Mouse (Mus musculus) Muller cell, postnatal 12 days (primary cell): ENCODE measurements around the gene Ankrd65.
"Not testable (repeated sequence)": the region's sequence is repeated elsewhere in the genome, so short reads cannot be mapped to it uniquely, and the experiment has no call there.

Experiments
- DNase-seq: peaks from one replicate; pipeline ENCODE4 v3.0.0-alpha.2; 2015; ENCODE audit errors: inconsistent ontology term

Ankrd65 gene

GRCm38 (mm10) chr4:155790021-155790489, at the start of gene Ankrd65:
Ankrd65 (plus strand) TSS chr4:155790439.
- no peak for DNase-seq

GRCm38 (mm10) chr4:155740681-155741080, 49.6 kb upstream of the Ankrd65 start:
- not testable (repeated sequence) for DNase-seq

- no peak for DNase-seq
Measured at GRCm38 (mm10) chr4:155742684-155743083, 47.6 kb upstream of the Ankrd65 start.

- no peak for DNase-seq
Measured at GRCm38 (mm10) chr4:155744474-155744873, 45.8 kb upstream of the Ankrd65 start.

GRCm38 (mm10) chr4:155745136-155745535, 45.1 kb upstream of the Ankrd65 start:
- no peak for DNase-seq

- no peak for DNase-seq
Measured at GRCm38 (mm10) chr4:155746036-155746548, 44.1 kb upstream of the Ankrd65 start.

GRCm38 (mm10) chr4:155746575-155747490, 43.4 kb upstream of the Ankrd65 start:
- DNase-seq = no peak

- DNase-seq = no peak
Measured at GRCm38 (mm10) chr4:155757011-155757410, 33.2 kb upstream of the Ankrd65 start.

GRCm38 (mm10) chr4:155759862-155760612, 30.2 kb upstream of the Ankrd65 start:
- DNase-seq = no peak

GRCm38 (mm10) chr4:155760613-155761355, 29.5 kb upstream of the Ankrd65 start, which contains the start of gene Atad3a:
Atad3a (minus strand) TSS chr4:155761093.
- DNase-seq = peak; percentile 97

- DNase-seq = no peak
Measured at GRCm38 (mm10) chr4:155761356-155762099, 28.7 kb upstream of the Ankrd65 start.

- DNase-seq = no peak
Measured at GRCm38 (mm10) chr4:155762357-155762756, 27.9 kb upstream of the Ankrd65 start.

GRCm38 (mm10) chr4:155769496-155769879, 20.8 kb upstream of the Ankrd65 start:
- DNase-seq = no peak

GRCm38 (mm10) chr4:155769880-155770512, 20.2 kb upstream of the Ankrd65 start:
- DNase-seq = peak; percentile 90

- peak; percentile 11 for DNase-seq
Measured at GRCm38 (mm10) chr4:155770626-155771025, 19.6 kb upstream of the Ankrd65 start.

GRCm38 (mm10) chr4:155771706-155772105, 18.5 kb upstream of the Ankrd65 start:
- no peak for DNase-seq

GRCm38 (mm10) chr4:155772786-155773185, 17.5 kb upstream of the Ankrd65 start:
- no peak for DNase-seq

- no peak for DNase-seq
Measured at GRCm38 (mm10) chr4:155773335-155774078, 16.7 kb upstream of the Ankrd65 start.

GRCm38 (mm10) chr4:155774280-155774754, 15.9 kb upstream of the Ankrd65 start, which contains the start of gene Vwa1:
Vwa1 (minus strand) TSS chr4:155774698.
- DNase-seq = peak; percentile 93
